ENCODE assay signal across 10 mouse cellular contexts in the genomic region with DNA sequence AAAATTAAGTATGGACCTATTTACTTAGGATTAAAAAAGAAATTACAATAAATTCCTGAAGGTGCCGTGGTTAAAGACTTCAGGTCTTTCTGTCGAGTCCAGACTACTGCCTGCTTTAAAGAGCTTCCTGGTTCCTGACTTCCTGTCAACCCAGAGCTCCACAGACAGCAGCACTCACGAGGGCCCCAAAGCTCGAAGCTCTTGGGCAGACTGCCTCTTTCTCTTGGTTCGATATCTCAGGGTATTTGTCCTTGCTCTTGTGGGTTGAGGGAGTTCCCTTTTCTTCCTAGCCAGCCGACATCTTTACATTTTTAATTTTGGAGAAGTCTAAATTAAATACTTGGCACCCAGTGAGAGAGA. TPM values are rescaled to one million over a fixed set of nuclear protein-coding genes. Genes with fewer than 3 reads are reported as not detected.
DNase-seq lines count a peak whose midpoint lies in the region; ATAC-seq and TF ChIP-seq lines count a peak whose summit lies in the region.
"Had no signal": no experiment of that assay in that cellular context is flagged by ENCODE, and none has a peak within 500 bp of the region (broad histone marks: within the 10 kb centered on the region; RNA-seq: fewer than 3 reads in every experiment).

No protein-coding gene starts in this region.

- H3K4me1 ChIP-seq in heart, embryonic 10.5 days: peaks cover 22% of the 10 kb centered on the region
- peaks cover 4 to 20% of the 10 kb centered on the region in 2 experiments for H3K4me1 ChIP-seq in MEL (ENCODE audit: control insufficient read depth in 1 of 2, insufficient read depth in 2 of 2, low read length in 2 of 2)
- peaks cover 25% of the 10 kb centered on the region for H3K4me1 ChIP-seq in embryonic facial prominence, embryonic 14.5 days (ENCODE audit: control insufficient read depth, insufficient read depth, low read length)
- peaks cover 40% of the 10 kb centered on the region for H3K4me1 ChIP-seq in liver, postnatal 0 days (ENCODE audit: insufficient read depth)
- H3K4me1 ChIP-seq: midbrain, embryonic 12.5 days had no signal

- no peaks in the 10 kb centered on the region for H3K36me3 ChIP-seq in heart, embryonic 10.5 days
- peaks cover 0 to 13% of the 10 kb centered on the region in 2 experiments; a peak in 2 of 4 replicates for H3K36me3 ChIP-seq in MEL (ENCODE audit: control insufficient read depth in 1 of 2, insufficient read depth in 2 of 2, low read length in 2 of 2)
- no peaks in the 10 kb centered on the region for H3K36me3 ChIP-seq in embryonic facial prominence, embryonic 14.5 days (ENCODE audit: control insufficient read depth, insufficient read depth, low read length)
- no peaks in the 10 kb centered on the region for H3K36me3 ChIP-seq in liver, postnatal 0 days (replicated peaks; ENCODE audit: insufficient read depth, low read length)
- H3K36me3 ChIP-seq: midbrain, embryonic 12.5 days had no signal

- 52% methylated on average over 6 of the region's 6 CpGs for WGBS in heart, embryonic 10.5 days
- 33% methylated on average over 6 of the region's 6 CpGs for WGBS in embryonic facial prominence, embryonic 14.5 days
- WGBS in liver, postnatal 0 days (ENCODE audit: insufficient replicate concordance): 20% methylated on average over 6 of the region's 6 CpGs

- TF ChIP-seq EP300 in MEL (IDR thresholded peaks at IDR 0.05; ENCODE audit: low read depth in 1 of 2, low read length in 2 of 2): peak; percentile 56 to 69
- no peak for TF ChIP-seq EP300 in liver, postnatal 0 days (IDR thresholded peaks at IDR 0.05; ENCODE audit: low read depth)

- TF ChIP-seq POLR2A in MEL (IDR thresholded peaks at IDR 0.05; ENCODE audit: control insufficient read depth in 1 of 2, insufficient read depth in 1 of 2, low read depth in 1 of 2, low read length in 2 of 2, poor library complexity in 1 of 2): no peak

- no peaks in the 10 kb centered on the region; the same call in 1 of the 2 replicates for H3K79me2 ChIP-seq in MEL (ENCODE audit: control insufficient read depth, insufficient read depth, low read length, poor library complexity)

- no peaks in the 10 kb centered on the region for H3K9me3 ChIP-seq in heart, embryonic 10.5 days
- no peaks in the 10 kb centered on the region for H3K9me3 ChIP-seq in MEL (replicated peaks; ENCODE audit: insufficient read depth, low read length)
- no peaks in the 10 kb centered on the region for H3K9me3 ChIP-seq in embryonic facial prominence, embryonic 14.5 days (ENCODE audit: control insufficient read depth, low read length)
- no peaks in the 10 kb centered on the region for H3K9me3 ChIP-seq in liver, postnatal 0 days (ENCODE audit: low read length)
- H3K9me3 ChIP-seq: midbrain, embryonic 12.5 days had no signal

- no peaks in the 10 kb centered on the region for H3K27me3 ChIP-seq in heart, embryonic 10.5 days (ENCODE audit: insufficient read depth, poor library complexity, severe bottlenecking)
- no peaks in the 10 kb centered on the region for H3K27me3 ChIP-seq in MEL (ENCODE audit: control insufficient read depth in 1 of 2, insufficient read depth in 2 of 2, low read length in 2 of 2)
- H3K27me3 ChIP-seq in embryonic facial prominence, embryonic 14.5 days (replicated peaks; ENCODE audit: control insufficient read depth, insufficient read depth, low read length): no peaks in the 10 kb centered on the region
- no peaks in the 10 kb centered on the region for H3K27me3 ChIP-seq in liver, postnatal 0 days (ENCODE audit: insufficient read depth, low read length)

- peak overlapping the region; percentile 65 for H3K9ac ChIP-seq in MEL (ENCODE audit: control insufficient read depth, low read depth, low read length, poor library complexity, severe bottlenecking)
- H3K9ac ChIP-seq in embryonic facial prominence, embryonic 14.5 days (ENCODE audit: low read depth, low read length): peak overlapping the region; percentile 38; the same call in 1 of the 2 replicates
- peak overlapping the region; percentile 43 for H3K9ac ChIP-seq in liver, postnatal 0 days (replicated peaks)
- H3K9ac ChIP-seq: midbrain, embryonic 12.5 days had no signal

- H3K4me3 ChIP-seq in heart, embryonic 10.5 days: no peak overlapping the region
- H3K4me3 ChIP-seq in MEL (ENCODE audit: control insufficient read depth in 1 of 2, insufficient read depth in 1 of 2, low read depth in 2 of 2, low read length in 2 of 2): peak overlapping the region; percentile 54 to 63
- no peak overlapping the region for H3K4me3 ChIP-seq in embryonic facial prominence, embryonic 14.5 days (ENCODE audit: low read depth, low read length)
- H3K4me3 ChIP-seq in liver, postnatal 0 days (ENCODE audit: low read depth, low read length): peak overlapping the region; percentile 27
- H3K4me3 ChIP-seq: midbrain, embryonic 12.5 days had no signal

- H3K4me2 ChIP-seq in embryonic facial prominence, embryonic 14.5 days (ENCODE audit: low read depth, low read length): peak overlapping the region; percentile 41
- H3K4me2 ChIP-seq in liver, postnatal 0 days (ENCODE audit: low read depth, low read length): peak overlapping the region; percentile 66
- H3K4me2 ChIP-seq: midbrain, embryonic 12.5 days had no signal

- TF ChIP-seq RAD21 in MEL (IDR thresholded peaks at IDR 0.05; ENCODE audit: low read depth, low read length): no peak

- no peak for DNase-seq in heart, embryonic 10.5 days (ENCODE audit: low spot score)
- DNase-seq in heart, postnatal 4 days: no peak
- DNase-seq in MEL (ENCODE audit: low read depth, low spot score): peak; percentile 93
- DNase-seq in embryonic facial prominence, embryonic 14.5 days (ENCODE audit: low spot score): no peak
- DNase-seq in liver, postnatal 0 days: no peak
- DNase-seq in right cerebral cortex, postnatal 14 days: no peak
- no peak for DNase-seq in adrenal gland, adult 18-20 months (ENCODE audit: low spot score in 2 of 2)
- DNase-seq in frontal cortex, postnatal 25 days (ENCODE audit: low spot score in 2 of 2): no peak
- DNase-seq: kidney, adult 9 months had no signal

- TF ChIP-seq CTCF in MEL (IDR thresholded peaks at IDR 0.05 in 2 of 3, conservative IDR thresholded peaks at IDR 0.05 in 1 of 3; ENCODE audit: control insufficient read depth in 1 of 3, insufficient read depth in 1 of 3, low read depth in 2 of 3, low read length in 3 of 3, poor library complexity in 1 of 3, severe bottlenecking in 1 of 3): no peak
- TF ChIP-seq CTCF in liver, postnatal 0 days (IDR thresholded peaks at IDR 0.05; ENCODE audit: low read depth): no peak

- ATAC-seq in embryonic facial prominence, embryonic 14.5 days (ENCODE audit: low read depth): peak; percentile 26; the same call in 1 of the 2 replicates
- ATAC-seq in liver, postnatal 0 days: peak; percentile 24; the same call in 1 of the 2 replicates

- peak overlapping the region; percentile 36; the same call in 1 of the 2 replicates for H3K27ac ChIP-seq in heart, embryonic 10.5 days
- H3K27ac ChIP-seq in MEL (ENCODE audit: control insufficient read depth, low read depth, low read length): peak overlapping the region; percentile 96
- peak overlapping the region; percentile 71 for H3K27ac ChIP-seq in embryonic facial prominence, embryonic 14.5 days (replicated peaks; ENCODE audit: low read depth, low read length)
- H3K27ac ChIP-seq in liver, postnatal 0 days (ENCODE audit: low read depth): peak overlapping the region; percentile 84
- H3K27ac ChIP-seq: midbrain, embryonic 12.5 days had no signal

TF ChIP-seq in MEL, 35 proteins besides CTCF, POLR2A, EP300 and RAD21:
- TF ChIP-seq MAX (IDR thresholded peaks at IDR 0.05; ENCODE audit: low read length): peak; percentile 94
- no peak for TF ChIP-seq MEF2A (IDR thresholded peaks at IDR 0.05; ENCODE audit: extremely low read depth, insufficient replicate concordance, low read depth, low read length, poor library complexity, severe bottlenecking)
- TF ChIP-seq ZMIZ1 (IDR thresholded peaks at IDR 0.05; ENCODE audit: low read depth, low read length): 0 out of 2 replicates have a peak, but pooled peaks have one; percentile 38
- TF ChIP-seq ETS1 (IDR thresholded peaks at IDR 0.05; ENCODE audit: low read depth, low read length): peak; percentile 56
- no peak for TF ChIP-seq E2F4 (IDR thresholded peaks at IDR 0.05; ENCODE audit: borderline replicate concordance, low read depth, low read length)
- peak; percentile 72; the same call in 1 of the 2 replicates for TF ChIP-seq MYC (IDR thresholded peaks at IDR 0.05; ENCODE audit: low read depth, low read length)
- TF ChIP-seq NELFE (IDR thresholded peaks at IDR 0.05; ENCODE audit: low read depth, low read length): peak; percentile 49; the same call in 1 of the 2 replicates
- TF ChIP-seq HCFC1 (IDR thresholded peaks at IDR 0.05; ENCODE audit: low read depth, low read length): peak; percentile 45
- no peak for TF ChIP-seq MAFK (IDR thresholded peaks at IDR 0.05; ENCODE audit: borderline replicate concordance, low read depth, low read length)
- TF ChIP-seq MXI1 (IDR thresholded peaks at IDR 0.05; ENCODE audit: low read depth, low read length): peak; percentile 44; the same call in 1 of the 2 replicates
- peak; percentile 37; the same call in 1 of the 2 replicates for TF ChIP-seq RCOR1 (IDR thresholded peaks at IDR 0.05; ENCODE audit: low read depth, low read length)
- TF ChIP-seq MYB (IDR thresholded peaks at IDR 0.05; ENCODE audit: low read depth, low read length): 0 out of 2 replicates have a peak, but pooled peaks have one; percentile 11
- 0 out of 2 replicates have a peak, but pooled peaks have one; percentile 69 for TF ChIP-seq CHD1 (IDR thresholded peaks at IDR 0.05; ENCODE audit: low read depth, low read length)
- peak; percentile 39; the same call in 1 of the 2 replicates for TF ChIP-seq TCF12 (IDR thresholded peaks at IDR 0.05; ENCODE audit: low read depth, low read length)
- no peak for TF ChIP-seq JUND (IDR thresholded peaks at IDR 0.05; ENCODE audit: low read depth, low read length)
- TF ChIP-seq UBTF (IDR thresholded peaks at IDR 0.05; ENCODE audit: borderline replicate concordance, insufficient read depth, low read depth, low read length): no peak
- peak; percentile 87 for TF ChIP-seq ELF1 (IDR thresholded peaks at IDR 0.05; ENCODE audit: low read depth, low read length)
- peak; percentile 38; the same call in 1 of the 2 replicates for TF ChIP-seq TBP (IDR thresholded peaks at IDR 0.05; ENCODE audit: low read depth, low read length)
- TF ChIP-seq ZNF384 (IDR thresholded peaks at IDR 0.05; ENCODE audit: low read depth, low read length): no peak

RNA-seq across cellular contexts. Expression of gene Specc1, which starts 48.3 kb away (rescaled TPM):
- 9.2 and 10.5 TPM in 2 replicates for polyA plus RNA-seq in heart, embryonic 10.5 days (2016; fragmentation: Nextera tagmentation; extraction: Ambion mirVana)
- 10 to 100 TPM; 18.3 to 26.7 TPM for total RNA-seq in heart, postnatal 4 days (2021)
- 2.3 and 2.5 TPM in 2 replicates for total RNA-seq in MEL (2012; rRNA removed)
- polyA plus RNA-seq in MEL (2012; ENCODE audit: insufficient read depth in 1 of 2, insufficient read length in 2 of 2, low read depth in 1 of 2, low replicate concordance in 2 of 2, missing spikeins in 1 of 2): 1 to 10 TPM in 1 of 2 experiments, not detected in 1; 5.8 TPM
- 10.4 and 13.5 TPM in 2 replicates for polyA plus RNA-seq in embryonic facial prominence, embryonic 14.5 days (2014; fragmentation: Nextera tagmentation; extraction: Ambion mirVana)
- polyA plus RNA-seq in liver, postnatal 0 days (2015; fragmentation: Nextera tagmentation; extraction: Ambion mirVana): 19.1 and 20.7 TPM in 2 replicates
- total RNA-seq in adrenal gland, adult 18-20 months (2021): 1 to 10 TPM; 4.4 to 6.3 TPM

Comparison
In these comparisons a context has a peak if more than half of its experiments do, and no peak if none do; other contexts are left out.
1. H3K27ac ChIP-seq: peak in every context shown above with its lines; median percentile 96 in MEL; 84 in liver, postnatal 0 days; 71 in embryonic facial prominence, embryonic 14.5 days; 36 in heart, embryonic 10.5 days.
2. H3K4me3 ChIP-seq: peak in MEL (2 of 2) and liver, postnatal 0 days (single experiment); none in heart, embryonic 10.5 days (single experiment) and embryonic facial prominence, embryonic 14.5 days (single experiment).
3. Peak in every context shown above with its lines, with median percentiles within 50 percentile points of each other: H3K9ac ChIP-seq.